Mouse (Mus musculus): ENCODE data around the gene Cxcl14.
A peak's percentile ranks its signal among the peaks of the same experiment; 100 is the strongest.

Gene Cxcl14

DNA sequence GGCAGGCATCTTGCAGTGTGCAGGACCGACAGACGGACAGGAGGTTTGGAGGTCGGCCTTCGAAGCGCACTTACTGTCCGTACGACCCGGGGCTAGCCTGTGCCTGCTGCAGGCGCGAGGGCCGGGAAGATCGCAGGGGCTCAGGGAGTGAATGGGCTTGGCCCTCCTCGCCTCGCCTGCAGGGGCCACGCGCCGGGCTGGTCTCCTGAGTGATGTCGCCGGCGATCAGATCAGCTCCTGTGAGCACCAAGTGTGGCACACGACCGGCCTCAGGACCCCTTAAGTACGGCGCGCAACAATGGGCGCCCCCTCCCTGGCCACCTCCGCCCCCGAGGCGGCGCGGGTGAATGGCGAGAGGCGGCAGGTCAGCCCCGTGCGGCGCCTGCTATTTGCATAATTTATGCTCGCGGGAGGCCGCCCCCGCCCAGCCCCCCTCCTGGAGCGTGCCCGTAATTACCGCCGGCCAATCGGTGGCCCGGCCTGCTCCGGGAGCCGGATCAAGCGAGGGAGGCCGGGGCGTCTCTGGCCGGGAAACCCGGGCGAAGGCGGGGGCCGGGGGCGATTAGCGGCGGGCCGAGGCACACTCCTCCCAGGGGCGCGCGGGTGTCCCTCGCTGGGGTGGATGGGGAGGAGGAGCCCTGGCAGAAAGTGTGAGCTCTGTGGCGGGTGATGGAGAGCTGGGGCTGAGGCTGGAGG is 44.3 kb downstream of the Cxcl14 start, which contains the start of gene Neurog1:
Gene Neurog1, minus strand, starts transcription at position 240 of the 696 bp plus-strand sequence.
- DNase-seq (ENCODE audit: low read depth, low spot score), result peak; percentile 80

DNA sequence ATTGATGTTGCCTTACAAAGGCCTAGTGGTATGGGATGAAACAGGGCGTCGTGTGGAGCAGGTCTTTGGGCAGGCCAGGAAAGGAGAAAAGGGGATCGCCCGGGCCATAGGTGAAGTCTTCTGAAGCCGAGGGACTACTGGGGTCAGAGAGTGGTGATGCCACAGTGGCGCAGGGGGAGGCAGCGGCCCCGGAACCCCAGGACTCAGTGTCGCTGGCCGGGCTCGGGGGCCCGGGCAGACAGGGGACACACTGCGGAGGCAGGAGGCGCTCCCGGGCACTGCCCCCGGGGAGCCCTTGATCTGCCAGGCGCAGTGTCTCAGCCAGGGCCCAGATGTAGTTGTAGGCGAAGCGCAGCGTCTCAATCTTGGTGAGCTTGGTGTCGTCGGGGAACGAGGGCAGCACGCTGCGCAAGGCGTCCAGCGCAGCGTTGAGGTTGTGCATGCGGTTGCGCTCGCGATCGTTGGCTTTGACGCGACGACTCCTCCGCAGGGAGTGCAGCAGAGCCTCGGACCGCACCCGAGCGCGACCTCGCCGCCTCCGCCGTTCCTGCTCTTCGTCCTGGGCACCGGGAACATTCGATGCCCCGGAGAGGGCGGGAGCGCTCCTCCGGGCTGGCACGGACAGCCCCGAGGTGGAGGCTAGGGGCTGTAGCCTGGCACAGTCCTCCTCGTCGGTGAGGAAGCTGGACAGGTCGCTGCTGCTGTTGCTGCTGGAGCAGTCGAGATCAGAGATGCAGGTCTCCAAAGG is 45.0 kb downstream of the Cxcl14 start:
- DNase-seq (ENCODE audit: low read depth, low spot score), result peak; percentile 48

GRCm38 (mm10) chr13:56250551-56251161 is 45.7 kb downstream of the Cxcl14 start:
- DNase-seq (ENCODE audit: low read depth, low spot score), result no peak

DNA sequence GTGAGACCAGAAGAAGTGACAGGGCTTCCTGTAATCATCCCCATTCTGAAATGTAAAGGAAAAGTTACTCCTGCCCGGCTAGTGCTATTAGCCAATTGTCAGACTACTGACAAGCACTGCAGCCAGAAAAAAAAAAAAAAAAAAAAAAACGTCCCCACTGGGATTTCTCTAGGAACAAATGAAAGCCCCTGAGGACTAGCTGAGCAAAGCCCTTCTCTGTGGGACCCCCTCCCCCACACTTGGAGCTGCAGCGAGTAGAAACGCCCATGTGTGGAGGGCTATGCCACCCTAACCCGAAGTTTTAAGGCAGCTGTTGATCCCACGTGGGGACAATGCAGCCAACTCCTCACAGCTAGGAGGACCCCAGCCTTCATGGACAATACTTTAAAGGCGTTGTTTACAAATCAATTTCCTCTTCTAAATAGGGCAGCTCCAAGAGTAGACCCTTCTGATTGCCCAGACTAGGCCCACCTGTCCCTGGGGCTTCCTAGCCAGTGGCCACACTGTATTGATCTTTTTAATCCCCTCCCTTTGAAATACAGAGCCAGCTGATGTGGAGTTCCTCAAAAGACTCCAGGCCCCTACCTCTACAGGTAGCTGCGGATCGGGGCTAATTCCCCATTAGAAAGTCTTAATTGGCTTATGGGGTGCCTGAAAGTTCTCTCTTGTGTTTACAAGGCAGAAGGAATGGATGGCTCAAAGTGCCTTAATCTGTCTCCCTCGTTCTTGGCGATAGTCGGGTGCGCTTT is 46.6 kb downstream of the Cxcl14 start:
- no peak for DNase-seq (ENCODE audit: low read depth, low spot score)

- peak; percentile 37 for DNase-seq (ENCODE audit: low read depth, low spot score)
Measured at GRCm38 (mm10) chr13:56243104-56243503, 53.2 kb downstream of the Cxcl14 start.

GRCm38 (mm10) chr13:56240012-56240770 is 56.2 kb downstream of the Cxcl14 start:
- no peak for DNase-seq (ENCODE audit: low read depth, low spot score)

All from ES-CJ7 (cell line).